Mouse (Mus musculus): Measurements from ENCODE around the gene Wipf2. TPM values are rescaled to one million over a fixed set of nuclear protein-coding genes. Genes with fewer than 3 reads are reported as not detected.
"Not testable (repeated sequence)": the region's sequence is repeated elsewhere in the genome, so short reads cannot be mapped to it uniquely, and the experiment has no call there.

Gene Wipf2
- polyA plus RNA-seq, 1 experiment = 9.9 TPM

GRCm38 (mm10) chr11:98907063-98907436 lies 43.6 kb downstream of the Wipf2 start:
- no peaks in the 10 kb centered on the region for H3K4me1 ChIP-seq (ENCODE audit: control insufficient read depth, insufficient read depth, low read length)
- peak overlapping the region; percentile 38 for H3K4me3 ChIP-seq (ENCODE audit: insufficient read depth, low read depth, low read length)
- peak overlapping the region; percentile 32; the same call in 1 of the 2 replicates for H3K27ac ChIP-seq (ENCODE audit: insufficient read depth, low read depth, low read length)
- DNase-seq = no peak
- H3K36me3 ChIP-seq (ENCODE audit: control insufficient read depth, insufficient read depth, low read length) = no peaks in the 10 kb centered on the region
- 55% methylated on average over 5 of the region's 5 CpGs for WGBS
- no peaks in the 10 kb centered on the region for H3K27me3 ChIP-seq (replicated peaks; ENCODE audit: control insufficient read depth, insufficient read depth, low read length)
- TF ChIP-seq CTCF (conservative IDR thresholded peaks at IDR 0.05; ENCODE audit: insufficient read depth, insufficient read length, low read depth, low read length) (no peak), POLR2A (IDR thresholded peaks at IDR 0.05; ENCODE audit: low read depth, low read length) (no peak)

GRCm38 (mm10) chr11:98907437-98908173 lies 44.2 kb downstream of the Wipf2 start, which contains the start of gene Cdc6:
Gene Cdc6 (plus strand): TSS chr11:98907801.
- H3K27ac ChIP-seq (ENCODE audit: insufficient read depth, low read depth, low read length) = peak within 1 kb of the TSS; percentile 32; the same call in 1 of the 2 replicates
- no peaks in the 10 kb centered on the region for H3K36me3 ChIP-seq (ENCODE audit: control insufficient read depth, insufficient read depth, low read length)
- peak; percentile 99 for DNase-seq
- under 1% methylated on average over 49 of the region's 49 CpGs for WGBS
- TF ChIP-seq CTCF (conservative IDR thresholded peaks at IDR 0.05; ENCODE audit: insufficient read depth, insufficient read length, low read depth, low read length) = no peak
- TF ChIP-seq POLR2A (IDR thresholded peaks at IDR 0.05; ENCODE audit: low read depth, low read length) = no peak
- H3K4me1 ChIP-seq (ENCODE audit: control insufficient read depth, insufficient read depth, low read length) = no peaks in the 10 kb centered on the region
- peak within 1 kb of the TSS; percentile 39 for H3K4me3 ChIP-seq (ENCODE audit: insufficient read depth, low read depth, low read length)
- no peaks in the 10 kb centered on the region for H3K27me3 ChIP-seq (replicated peaks; ENCODE audit: control insufficient read depth, insufficient read depth, low read length)

DNA sequence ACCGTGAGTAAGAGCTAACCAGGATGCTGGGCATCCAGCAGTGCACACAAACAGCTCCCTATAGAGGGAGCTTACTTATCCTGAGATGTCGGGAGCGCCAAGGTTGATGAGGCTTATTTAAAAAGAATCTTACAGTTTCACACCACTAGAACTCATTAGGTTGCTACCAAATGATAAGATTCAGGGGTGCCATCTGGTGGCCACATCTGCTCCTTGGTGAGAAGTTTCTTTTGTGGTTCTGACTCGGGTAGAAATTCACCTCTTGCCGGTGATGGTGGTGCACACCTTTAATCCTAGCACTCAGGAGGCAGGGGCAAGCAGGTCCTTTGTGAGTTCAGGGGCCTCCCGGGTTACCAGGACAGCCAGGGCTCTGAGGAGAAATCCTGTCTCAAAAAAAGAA lies 46.2 kb downstream of the Wipf2 start:
- Histone ChIP-seq H3K4me3 (ENCODE audit: insufficient read depth, low read depth, low read length) (no peak overlapping the region), H3K27me3 (replicated peaks; ENCODE audit: control insufficient read depth, insufficient read depth, low read length) (no peaks in the 10 kb centered on the region), H3K4me1 (ENCODE audit: control insufficient read depth, insufficient read depth, low read length) (no peaks in the 10 kb centered on the region), H3K36me3 (ENCODE audit: control insufficient read depth, insufficient read depth, low read length) (no peaks in the 10 kb centered on the region), H3K27ac (ENCODE audit: insufficient read depth, low read depth, low read length) (no peak overlapping the region)
- 19% methylated on average over 6 of the region's 6 CpGs for WGBS
- DNase-seq = peak; percentile 77
- TF ChIP-seq CTCF (conservative IDR thresholded peaks at IDR 0.05; ENCODE audit: insufficient read depth, insufficient read length, low read depth, low read length) = peak; percentile 49
- TF ChIP-seq POLR2A (IDR thresholded peaks at IDR 0.05; ENCODE audit: low read depth, low read length) = no peak

DNA sequence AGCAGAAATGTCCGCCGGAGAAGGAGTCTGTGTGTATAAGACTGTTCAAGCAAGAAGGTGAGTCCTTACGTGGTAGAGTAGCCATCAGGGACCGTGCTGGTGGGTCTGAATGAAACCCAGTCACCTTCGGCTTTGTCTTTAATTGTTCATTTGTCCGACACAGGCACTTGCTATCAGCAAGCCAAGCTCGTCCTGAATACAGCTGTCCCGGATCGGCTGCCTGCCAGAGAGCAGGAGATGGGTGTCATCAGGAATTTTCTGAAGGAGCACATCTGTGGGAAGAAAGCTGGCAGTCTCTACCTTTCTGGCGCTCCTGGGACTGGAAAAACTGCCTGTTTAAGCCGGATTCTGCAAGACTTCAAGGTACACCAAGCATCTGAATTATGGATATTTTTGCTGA lies 47.0 kb downstream of the Wipf2 start:
- H3K4me1 ChIP-seq (ENCODE audit: control insufficient read depth, insufficient read depth, low read length) = no peaks in the 10 kb centered on the region
- no peak for TF ChIP-seq POLR2A (IDR thresholded peaks at IDR 0.05; ENCODE audit: low read depth, low read length)
- no peak for TF ChIP-seq CTCF (conservative IDR thresholded peaks at IDR 0.05; ENCODE audit: insufficient read depth, insufficient read length, low read depth, low read length)
- 92% methylated on average over 11 of the region's 11 CpGs for WGBS
- DNase-seq = no peak
- H3K27me3 ChIP-seq (replicated peaks; ENCODE audit: control insufficient read depth, insufficient read depth, low read length) = no peaks in the 10 kb centered on the region
- H3K27ac ChIP-seq (ENCODE audit: insufficient read depth, low read depth, low read length) = no peak overlapping the region
- no peaks in the 10 kb centered on the region for H3K36me3 ChIP-seq (ENCODE audit: control insufficient read depth, insufficient read depth, low read length)
- H3K4me3 ChIP-seq (ENCODE audit: insufficient read depth, low read depth, low read length) = no peak overlapping the region

- TF ChIP-seq CTCF (conservative IDR thresholded peaks at IDR 0.05; ENCODE audit: insufficient read depth, insufficient read length, low read depth, low read length) (no peak), POLR2A (IDR thresholded peaks at IDR 0.05; ENCODE audit: low read depth, low read length) (no peak)
- WGBS = 91% methylated on average over 5 of the region's 5 CpGs
These were observed 48.1 kb downstream of the Wipf2 start for GRCm38 (mm10) chr11:98911498-98911897.

GRCm38 (mm10) chr11:98914196-98914595 lies 50.8 kb downstream of the Wipf2 start:
- no peak for TF ChIP-seq CTCF (conservative IDR thresholded peaks at IDR 0.05; ENCODE audit: insufficient read depth, insufficient read length, low read depth, low read length)
- TF ChIP-seq POLR2A (IDR thresholded peaks at IDR 0.05; ENCODE audit: low read depth, low read length) = no peak
- Histone ChIP-seq H3K4me3 (ENCODE audit: insufficient read depth, low read depth, low read length) (no peak overlapping the region), H3K27me3 (replicated peaks; ENCODE audit: control insufficient read depth, insufficient read depth, low read length) (no peaks in the 10 kb centered on the region), H3K27ac (ENCODE audit: insufficient read depth, low read depth, low read length) (no peak overlapping the region), H3K36me3 (ENCODE audit: control insufficient read depth, insufficient read depth, low read length) (no peaks in the 10 kb centered on the region), H3K4me1 (ENCODE audit: control insufficient read depth, insufficient read depth, low read length) (no peaks in the 10 kb centered on the region)
- DNase-seq = no peak
- 68% methylated on average over 11 of the region's 11 CpGs for WGBS

More at GRCm38 (mm10) chr11:98911498-98911897, 48.1 kb downstream of the Wipf2 start:
- H3K27ac ChIP-seq (ENCODE audit: insufficient read depth, low read depth, low read length) = no peak overlapping the region
- no peak overlapping the region for H3K4me3 ChIP-seq (ENCODE audit: insufficient read depth, low read depth, low read length)
- no peak for DNase-seq
- H3K4me1 ChIP-seq (ENCODE audit: control insufficient read depth, insufficient read depth, low read length) = no peaks in the 10 kb centered on the region
- H3K27me3 ChIP-seq (replicated peaks; ENCODE audit: control insufficient read depth, insufficient read depth, low read length) = no peaks in the 10 kb centered on the region
- H3K36me3 ChIP-seq (ENCODE audit: control insufficient read depth, insufficient read depth, low read length) = no peaks in the 10 kb centered on the region

GRCm38 (mm10) chr11:98916376-98916775 lies 52.9 kb downstream of the Wipf2 start:
- not testable (repeated sequence) for H3K36me3 ChIP-seq (ENCODE audit: control insufficient read depth, insufficient read depth, low read length)
- 0 out of 2 replicates have a peak, but pooled peaks have one; percentile 28 for TF ChIP-seq CTCF (conservative IDR thresholded peaks at IDR 0.05; ENCODE audit: insufficient read depth, insufficient read length, low read depth, low read length)
- 92% methylated on average over 3 of the region's 3 CpGs for WGBS

More at GRCm38 (mm10) chr11:98916376-98916775, 52.9 kb downstream of the Wipf2 start:
- DNase-seq; H3K27ac ChIP-seq (ENCODE audit: insufficient read depth, low read depth, low read length); H3K27me3 ChIP-seq (replicated peaks; ENCODE audit: control insufficient read depth, insufficient read depth, low read length); H3K4me1 ChIP-seq (ENCODE audit: control insufficient read depth, insufficient read depth, low read length); H3K4me3 ChIP-seq (ENCODE audit: insufficient read depth, low read depth, low read length): not testable (repeated sequence)
